Mouse (Mus musculus): ENCODE measurements at regions not wholly inside any gene's neighbourhood (a gene's known extent, or its start where the extent isn't known, plus 50 kb on each side); places are given as distances from the start of the nearest gene placed in this dataset.

- TF ChIP-seq GATA1 (IDR thresholded peaks at IDR 0.05; ENCODE audit: low read length) (no peak), TAL1 (IDR thresholded peaks at IDR 0.05; ENCODE audit: low read length) (no peak)
These were observed 316.0 kb downstream of the Gm11361 start for GRCm38 (mm10) chr13:28573364-28573763.

Measured in erythroblast, embryonic 14.5 days (primary cell).